Mouse (Mus musculus) ES-CJ7 (cell line): ENCODE data around the gene Arhgap22.

Source experiments
- DNase-seq: peaks from one replicate; pipeline ENCODE4 v3.0.0; 2011; ENCODE audit warnings: low read depth, low spot score

The Arhgap22 gene

GRCm38 (mm10) chr14:33278374-33278773, 64.5 kb downstream of the Arhgap22 start:
- DNase-seq, result no peak

GRCm38 (mm10) chr14:33280921-33281320, 67.1 kb downstream of the Arhgap22 start:
- no peak for DNase-seq

GRCm38 (mm10) chr14:33282447-33282846, 68.6 kb downstream of the Arhgap22 start:
- no peak for DNase-seq

GRCm38 (mm10) chr14:33287920-33288319, 74.1 kb downstream of the Arhgap22 start:
- DNase-seq, result no peak

GRCm38 (mm10) chr14:33290038-33290437, 76.2 kb downstream of the Arhgap22 start:
- DNase-seq, result no peak

- no peak for DNase-seq
These were observed 80.7 kb downstream of the Arhgap22 start for GRCm38 (mm10) chr14:33294488-33294887.

- no peak for DNase-seq
These were observed 83.0 kb downstream of the Arhgap22 start for GRCm38 (mm10) chr14:33296698-33297341.

- DNase-seq, result no peak
These were observed 86.8 kb downstream of the Arhgap22 start for GRCm38 (mm10) chr14:33300591-33300990.

GRCm38 (mm10) chr14:33303348-33303819, 89.6 kb downstream of the Arhgap22 start:
- peak; percentile 74 for DNase-seq

GRCm38 (mm10) chr14:33305645-33306281, 91.9 kb downstream of the Arhgap22 start:
- DNase-seq, result no peak

- DNase-seq, result no peak
These were observed 96.9 kb downstream of the Arhgap22 start for GRCm38 (mm10) chr14:33310719-33311118.

- DNase-seq, result no peak
These were observed 98.5 kb downstream of the Arhgap22 start for GRCm38 (mm10) chr14:33312309-33312708.

- peak; percentile 58 for DNase-seq
These were observed 99.8 kb downstream of the Arhgap22 start for GRCm38 (mm10) chr14:33313624-33314023.

GRCm38 (mm10) chr14:33314160-33314559, 100.3 kb downstream of the Arhgap22 start:
- DNase-seq, result no peak

GRCm38 (mm10) chr14:33315111-33315510, 101.3 kb downstream of the Arhgap22 start:
- no peak for DNase-seq

- DNase-seq, result no peak
These were observed 101.9 kb downstream of the Arhgap22 start for GRCm38 (mm10) chr14:33315771-33316170.

- no peak for DNase-seq
These were observed 104.1 kb downstream of the Arhgap22 start for GRCm38 (mm10) chr14:33317946-33318345.

- peak; percentile 86 for DNase-seq
These were observed 106.0 kb downstream of the Arhgap22 start for GRCm38 (mm10) chr14:33319541-33320521.

GRCm38 (mm10) chr14:33320856-33321255, 107.0 kb downstream of the Arhgap22 start:
- DNase-seq, result peak; percentile 25

- DNase-seq, result peak; percentile 66
These were observed 108.8 kb downstream of the Arhgap22 start for GRCm38 (mm10) chr14:33322661-33323088.

GRCm38 (mm10) chr14:33324556-33324955, 110.7 kb downstream of the Arhgap22 start:
- no peak for DNase-seq

- no peak for DNase-seq
These were observed 114.5 kb downstream of the Arhgap22 start for GRCm38 (mm10) chr14:33328369-33328768.
